In the genomic region with DNA sequence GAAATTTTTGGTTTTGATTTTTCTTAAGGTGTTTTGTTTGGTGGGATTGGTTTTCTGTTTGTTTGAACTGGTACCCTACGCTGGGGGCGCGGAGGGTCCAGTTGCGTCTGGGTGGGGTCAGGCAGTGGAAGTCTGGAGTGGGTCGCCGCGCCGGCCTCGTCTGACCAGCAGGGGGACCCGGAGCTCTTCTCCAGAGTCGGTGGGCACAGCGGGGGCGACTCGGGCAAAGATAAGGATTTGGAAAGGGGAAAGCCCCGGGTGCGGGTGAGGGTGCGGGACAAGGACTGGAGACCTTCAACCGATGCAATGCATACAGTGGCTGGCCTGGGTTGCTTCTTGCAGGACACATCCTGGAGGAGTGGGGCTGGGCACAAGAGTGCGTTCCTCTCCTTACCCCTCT, we compare ENCODE assay signal across 8 mouse cellular contexts.
DNase-seq lines count a peak whose midpoint lies in the region; ATAC-seq and TF ChIP-seq lines count a peak whose summit lies in the region.

No protein-coding gene starts in this region.

- no peaks in the 10 kb centered on the region for H3K36me3 ChIP-seq in heart, embryonic 15.5 days
- no peaks in the 10 kb centered on the region for H3K36me3 ChIP-seq in embryonic facial prominence, embryonic 15.5 days
- H3K36me3 ChIP-seq in limb, embryonic 13.5 days: no peaks in the 10 kb centered on the region

- TF ChIP-seq POLR2A in olfactory bulb, adult 2 months (IDR thresholded peaks at IDR 0.05; ENCODE audit: insufficient read depth, low read depth, low read length): no peak

- peaks cover 13% of the 10 kb centered on the region for H3K4me1 ChIP-seq in heart, embryonic 15.5 days (replicated peaks)
- peaks cover 11% of the 10 kb centered on the region; the same call in 1 of the 2 replicates for H3K4me1 ChIP-seq in embryonic facial prominence, embryonic 15.5 days
- peaks cover 16% of the 10 kb centered on the region for H3K4me1 ChIP-seq in limb, embryonic 13.5 days
- peaks cover 5% of the 10 kb centered on the region for H3K4me1 ChIP-seq in olfactory bulb, adult 2 months (ENCODE audit: control insufficient read depth, insufficient read depth, low read length)

- peaks cover 21% of the 10 kb centered on the region for H3K27me3 ChIP-seq in heart, embryonic 15.5 days
- peaks cover 15% of the 10 kb centered on the region for H3K27me3 ChIP-seq in embryonic facial prominence, embryonic 15.5 days
- H3K27me3 ChIP-seq in limb, embryonic 13.5 days: peaks cover 14% of the 10 kb centered on the region

- H3K4me3 ChIP-seq in heart, embryonic 15.5 days: peak overlapping the region; percentile 42
- H3K4me3 ChIP-seq in embryonic facial prominence, embryonic 15.5 days (replicated peaks): peak overlapping the region; percentile 31
- H3K4me3 ChIP-seq in limb, embryonic 13.5 days: peak overlapping the region; percentile 41
- H3K4me3 ChIP-seq in olfactory bulb, adult 2 months (ENCODE audit: insufficient read depth, low read depth, low read length): peak overlapping the region; percentile 26; the same call in 1 of the 2 replicates

- H3K27ac ChIP-seq in heart, embryonic 15.5 days: no peak overlapping the region
- H3K27ac ChIP-seq in embryonic facial prominence, embryonic 15.5 days (replicated peaks): no peak overlapping the region
- H3K27ac ChIP-seq in limb, embryonic 13.5 days: no peak overlapping the region
- H3K27ac ChIP-seq in olfactory bulb, adult 2 months (ENCODE audit: insufficient read depth, low read depth, low read length): no peak overlapping the region

- no peak for ATAC-seq in heart, embryonic 15.5 days (replicated peaks; ENCODE audit: insufficient number of reproducible peaks, insufficient read depth, low FRiP score, low read depth)
- ATAC-seq in embryonic facial prominence, embryonic 15.5 days (ENCODE audit: insufficient number of reproducible peaks, low FRiP score, low TSS enrichment, low read depth): no peak
- 0 out of 2 replicates have a peak, but pooled peaks have one; percentile 51 for ATAC-seq in limb, embryonic 13.5 days (ENCODE audit: low FRiP score, low read depth)
- ATAC-seq in activated CD4-positive, CD25-positive, alpha-beta regulatory T cell, adult 4 months: no peak

- 5% methylated on average over 19 of the region's 19 CpGs for WGBS in heart, embryonic 15.5 days
- 2% methylated on average over 19 of the region's 19 CpGs for WGBS in embryonic facial prominence, embryonic 15.5 days
- WGBS in limb, embryonic 13.5 days: 5% methylated on average over 19 of the region's 19 CpGs
- 6% methylated on average over 19 of the region's 19 CpGs for WGBS in olfactory bulb, adult 2 months

- no peaks in the 10 kb centered on the region for H3K9me3 ChIP-seq in heart, embryonic 15.5 days (replicated peaks)
- H3K9me3 ChIP-seq in embryonic facial prominence, embryonic 15.5 days (replicated peaks): no peaks in the 10 kb centered on the region
- no peaks in the 10 kb centered on the region for H3K9me3 ChIP-seq in limb, embryonic 13.5 days

- peak overlapping the region; percentile 68 for H3K4me2 ChIP-seq in heart, embryonic 15.5 days
- H3K4me2 ChIP-seq in embryonic facial prominence, embryonic 15.5 days (replicated peaks): peak overlapping the region; percentile 55
- peak overlapping the region; percentile 69 for H3K4me2 ChIP-seq in limb, embryonic 13.5 days (replicated peaks)

- intact Hi-C loops in heart, postnatal 14 days (cut with DNase I): loop anchor here (5.0 to 10.0 kb wide), 2 partner anchors 451 to 1767 kb away; no protein-coding TSS in a partner anchor

- peak overlapping the region; percentile 28; the same call in 1 of the 2 replicates for H3K9ac ChIP-seq in heart, embryonic 15.5 days
- H3K9ac ChIP-seq in embryonic facial prominence, embryonic 15.5 days: no peak overlapping the region
- peak overlapping the region; percentile 39; the same call in 1 of the 2 replicates for H3K9ac ChIP-seq in limb, embryonic 13.5 days

- TF ChIP-seq CTCF in olfactory bulb, adult 2 months (IDR thresholded peaks at IDR 0.05; ENCODE audit: insufficient read depth, low read depth, low read length): no peak

- DNase-seq in heart, postnatal 14 days: no peak
- DNase-seq in ES-CJ7 (ENCODE audit: low read depth, low spot score): peak; percentile 35
- DNase-seq in thymus, adult 18-20 months: no peak
